Mouse (Mus musculus) kidney, adult 2 months (tissue): Measurements from ENCODE around the gene Cacng6. TPM values are rescaled to one million over a fixed set of nuclear protein-coding genes. Genes with fewer than 3 reads are reported as not detected.

Experiments used
- DNase-seq: peaks from one replicate; pipeline ENCODE4 v3.0.0; 2021
- H3K27ac ChIP-seq: fragments of 200-500 bp; 2 replicates; pipeline ENCODE4 v1.5.1; 2012; ENCODE audit warnings: low read depth, low read length, control low read depth, inconsistent platforms; ENCODE audit not compliant: insufficient read depth
- H3K27me3 ChIP-seq: fragments of 200-500 bp; replicated peaks from 2 replicates; pipeline ENCODE4 v1.6.1; 2012; ENCODE audit warnings: mild to moderate bottlenecking, moderate library complexity, low read length, inconsistent platforms; ENCODE audit not compliant: control insufficient read depth, insufficient read depth
- H3K36me3 ChIP-seq: fragments of 200-500 bp; 2 replicates; pipeline ENCODE4 v1.6.1; 2012; ENCODE audit warnings: mild to moderate bottlenecking, moderate library complexity, low read length, inconsistent platforms; ENCODE audit not compliant: control insufficient read depth, insufficient read depth
- H3K4me1 ChIP-seq: fragments of 200-500 bp; 2 replicates; pipeline ENCODE4 v1.6.1; 2011; ENCODE audit warnings: low read length; ENCODE audit not compliant: control insufficient read depth, insufficient read depth
- H3K4me3 ChIP-seq: fragments of 200-500 bp; 2 replicates; pipeline ENCODE4 v1.5.1; 2011; ENCODE audit warnings: mild to moderate bottlenecking, low read depth, low read length, control low read depth; ENCODE audit not compliant: insufficient read depth
- CTCF ChIP-seq: fragments of 200-500 bp; conservative IDR thresholded peaks from 2 replicates; pipeline ENCODE4 v1.5.1; 2011; ENCODE audit warnings: low read depth, mild to moderate bottlenecking, control low read depth, low read length, moderate library complexity, mixed read lengths; ENCODE audit not compliant: insufficient read depth, insufficient read length
- POLR2A ChIP-seq: fragments of 200-500 bp; IDR thresholded peaks from one replicate; pipeline ENCODE4 v1.6.1; 2011; ENCODE audit warnings: low read depth, low read length, control low read depth
- WGBS: fragments of 180-500 bp; shearing (Covaris S2); methylation state at CpG from one replicate; pipeline ENCODE4 v1.1.7; 2018; 5-methylcytosine and 5-hydroxymethylcytosine counted together
- polyA plus RNA-seq: library from polyadenylated mRNA; depleted of rRNA; stranded (reverse); fragments of >200 nt; gene quantifications from 2 replicates; pipeline ENCODE4 v1.2.3, GENCODE M21; 2012

Gene Cacng6
- polyA plus RNA-seq, 1 experiment, result 1.3 TPM

GRCm38 (mm10) chr7:3399937-3400336 is 24.1 kb upstream of the Cacng6 start:
- no peak for TF ChIP-seq POLR2A
- TF ChIP-seq CTCF, result no peak
- no peaks in the 10 kb centered on the region for H3K36me3 ChIP-seq
- no peak overlapping the region for H3K27ac ChIP-seq
- no peaks in the 10 kb centered on the region for H3K4me1 ChIP-seq
- no peaks in the 10 kb centered on the region for H3K27me3 ChIP-seq
- no peak overlapping the region for H3K4me3 ChIP-seq
- no peak for DNase-seq

- no peak overlapping the region for H3K4me3 ChIP-seq
- no peak overlapping the region for H3K27ac ChIP-seq
- no peaks in the 10 kb centered on the region for H3K4me1 ChIP-seq
- no peaks in the 10 kb centered on the region for H3K27me3 ChIP-seq
- TF ChIP-seq POLR2A, result no peak
- no peak for TF ChIP-seq CTCF
- DNase-seq, result no peak
- 55% methylated on average over 11 of the region's 11 CpGs for WGBS
- no peaks in the 10 kb centered on the region for H3K36me3 ChIP-seq
Measured at GRCm38 (mm10) chr7:3409729-3410520, 14.1 kb upstream of the Cacng6 start.

GRCm38 (mm10) chr7:3411160-3411941 is 12.6 kb upstream of the Cacng6 start:
- H3K4me3 ChIP-seq, result no peak overlapping the region
- H3K27ac ChIP-seq, result no peak overlapping the region
- no peaks in the 10 kb centered on the region for H3K36me3 ChIP-seq
- TF ChIP-seq POLR2A, result no peak
- TF ChIP-seq CTCF, result no peak
- peak; percentile 26 for DNase-seq
- peaks cover 3% of the 10 kb centered on the region for H3K27me3 ChIP-seq
- under 1% methylated on average over 33 of the region's 33 CpGs for WGBS
- H3K4me1 ChIP-seq, result no peaks in the 10 kb centered on the region

- 2% methylated on average over 20 of the region's 20 CpGs for WGBS
- peaks cover 3% of the 10 kb centered on the region for H3K27me3 ChIP-seq
- H3K4me1 ChIP-seq, result no peaks in the 10 kb centered on the region
- no peak overlapping the region for H3K4me3 ChIP-seq
- no peaks in the 10 kb centered on the region for H3K36me3 ChIP-seq
- no peak for TF ChIP-seq CTCF
- no peak for TF ChIP-seq POLR2A
- DNase-seq, result no peak
- H3K27ac ChIP-seq, result no peak overlapping the region
Measured at GRCm38 (mm10) chr7:3412036-3412435, 12.0 kb upstream of the Cacng6 start.

GRCm38 (mm10) chr7:3414888-3415287 is 9.1 kb upstream of the Cacng6 start:
- DNase-seq, result peak; percentile 24

GRCm38 (mm10) chr7:3415378-3415777 is 8.6 kb upstream of the Cacng6 start:
- DNase-seq, result peak; percentile 52
- peak overlapping the region; percentile 31 for H3K4me3 ChIP-seq
- H3K4me1 ChIP-seq, result no peaks in the 10 kb centered on the region
- no peak for TF ChIP-seq CTCF
- no peak for TF ChIP-seq POLR2A
- no peaks in the 10 kb centered on the region for H3K36me3 ChIP-seq
- no peak overlapping the region for H3K27ac ChIP-seq
- under 1% methylated on average over 59 of the region's 60 CpGs for WGBS
- H3K27me3 ChIP-seq, result peaks cover 3% of the 10 kb centered on the region

More at GRCm38 (mm10) chr7:3414888-3415287, 9.1 kb upstream of the Cacng6 start:
- no peak overlapping the region for H3K27ac ChIP-seq
- under 1% methylated on average over 47 of the region's 47 CpGs for WGBS
- no peak for TF ChIP-seq CTCF
- TF ChIP-seq POLR2A, result no peak
- peak overlapping the region; percentile 31 for H3K4me3 ChIP-seq
- no peaks in the 10 kb centered on the region for H3K4me1 ChIP-seq
- H3K36me3 ChIP-seq, result no peaks in the 10 kb centered on the region
- peaks cover 3% of the 10 kb centered on the region for H3K27me3 ChIP-seq

GRCm38 (mm10) chr7:3419941-3420340 is 4.1 kb upstream of the Cacng6 start:
- no peak overlapping the region for H3K27ac ChIP-seq
- H3K4me3 ChIP-seq, result no peak overlapping the region
- H3K27me3 ChIP-seq, result peaks cover 3% of the 10 kb centered on the region
- 45% methylated on average over 6 of the region's 6 CpGs for WGBS
- no peaks in the 10 kb centered on the region for H3K36me3 ChIP-seq
- H3K4me1 ChIP-seq, result no peaks in the 10 kb centered on the region
- no peak for DNase-seq
- no peak for TF ChIP-seq CTCF
- no peak for TF ChIP-seq POLR2A
